12 mouse cellular contexts compared by ENCODE assay signal in genomic region chr11:90240652-90241330, GRCm38 (mm10). TPM values are rescaled to one million over a fixed set of nuclear protein-coding genes. Genes with fewer than 3 reads are reported as not detected.
DNase-seq lines count a peak whose midpoint lies in the region; ATAC-seq and TF ChIP-seq lines count a peak whose summit lies in the region.
"Had no signal": no experiment of that assay in that cellular context is flagged by ENCODE, and none has a peak within 500 bp of the region (broad histone marks: within the 10 kb centered on the region; RNA-seq: fewer than 3 reads in every experiment).

No protein-coding gene starts in this region.

- H3K9me3 ChIP-seq in liver, postnatal 0 days (ENCODE audit: low read length) = no peaks in the 10 kb centered on the region
- no peaks in the 10 kb centered on the region for H3K9me3 ChIP-seq in heart, embryonic 12.5 days (replicated peaks)
- H3K9me3 ChIP-seq: embryonic facial prominence, embryonic 15.5 days; hindbrain, embryonic 12.5 days had no signal

- no peaks in the 10 kb centered on the region for H3K36me3 ChIP-seq in liver, postnatal 0 days (replicated peaks; ENCODE audit: insufficient read depth, low read length)
- no peaks in the 10 kb centered on the region for H3K36me3 ChIP-seq in heart, embryonic 12.5 days
- H3K36me3 ChIP-seq: embryonic facial prominence, embryonic 15.5 days; hindbrain, embryonic 12.5 days had no signal

- H3K9ac ChIP-seq in liver, postnatal 0 days (replicated peaks) = no peak overlapping the region
- H3K9ac ChIP-seq in heart, embryonic 12.5 days = no peak overlapping the region
- H3K9ac ChIP-seq: embryonic facial prominence, embryonic 15.5 days; hindbrain, embryonic 12.5 days had no signal

- no peaks in the 10 kb centered on the region for H3K27me3 ChIP-seq in liver, postnatal 0 days (ENCODE audit: insufficient read depth, low read length)
- no peaks in the 10 kb centered on the region for H3K27me3 ChIP-seq in heart, embryonic 12.5 days (replicated peaks)
- H3K27me3 ChIP-seq: embryonic facial prominence, embryonic 15.5 days; hindbrain, embryonic 12.5 days had no signal

- WGBS in liver, postnatal 0 days (ENCODE audit: insufficient replicate concordance) = 20% methylated on average over 6 of the region's 6 CpGs
- WGBS in heart, embryonic 12.5 days = 20% methylated on average over 6 of the region's 6 CpGs

- H3K4me1 ChIP-seq in liver, postnatal 0 days (ENCODE audit: insufficient read depth) = peaks cover 22% of the 10 kb centered on the region
- peaks cover 12% of the 10 kb centered on the region; the same call in 1 of the 2 replicates for H3K4me1 ChIP-seq in heart, embryonic 12.5 days (replicated peaks)
- H3K4me1 ChIP-seq: hindbrain, embryonic 12.5 days had no signal

- peak; percentile 44; the same call in 1 of the 2 replicates for TF ChIP-seq EP300 in liver, postnatal 0 days (IDR thresholded peaks at IDR 0.05; ENCODE audit: low read depth)

- 0 out of 2 replicates have a peak overlapping the region, but pooled peaks have one; percentile 7 for H3K4me2 ChIP-seq in liver, postnatal 0 days (ENCODE audit: low read depth, low read length)
- no peak overlapping the region for H3K4me2 ChIP-seq in heart, embryonic 12.5 days
- H3K4me2 ChIP-seq: embryonic facial prominence, embryonic 15.5 days; hindbrain, embryonic 12.5 days had no signal

- H3K27ac ChIP-seq in liver, postnatal 0 days (ENCODE audit: low read depth) = peak overlapping the region; percentile 76
- H3K27ac ChIP-seq in heart, embryonic 12.5 days (ENCODE audit: poor library complexity, severe bottlenecking) = no peak overlapping the region
- H3K27ac ChIP-seq: embryonic facial prominence, embryonic 15.5 days; hindbrain, embryonic 12.5 days had no signal

- TF ChIP-seq CTCF in liver, postnatal 0 days (IDR thresholded peaks at IDR 0.05; ENCODE audit: low read depth) = no peak

- H3K4me3 ChIP-seq in liver, postnatal 0 days (ENCODE audit: low read depth, low read length) = no peak overlapping the region
- no peak overlapping the region for H3K4me3 ChIP-seq in heart, embryonic 12.5 days
- H3K4me3 ChIP-seq: embryonic facial prominence, embryonic 15.5 days; hindbrain, embryonic 12.5 days had no signal

- peak; percentile 31 for DNase-seq in urinary bladder, postnatal 25 days (ENCODE audit: low spot score)
- no peak for DNase-seq in urinary bladder, postnatal 10 days (ENCODE audit: low spot score)
- DNase-seq in adrenal gland, postnatal 25 days = peak; percentile 31
- peak; percentile 60 for DNase-seq in liver, postnatal 0 days
- DNase-seq in yolk sac, embryonic 10.5 days (ENCODE audit: low spot score) = peak; percentile 42
- DNase-seq in MN1 (ENCODE audit: low spot score) = no peak
- DNase-seq: cerebellum, adult 11-12 months; gastrocnemius, postnatal 14 days; thymus, postnatal 4 days had no signal

- ATAC-seq in liver, postnatal 0 days = peak; percentile 85
- no peak for ATAC-seq in heart, embryonic 12.5 days (ENCODE audit: insufficient number of reproducible peaks, low FRiP score)

RNA-seq across cellular contexts. Expression of gene Mmd, which starts 8.5 kb away (rescaled TPM):
- total RNA-seq in adrenal gland, postnatal 25 days (2021) = 63.3 and 69.1 TPM in 2 replicates
- polyA plus RNA-seq in liver, postnatal 0 days (2015; fragmentation: Nextera tagmentation; extraction: Ambion mirVana) = 51.1 and 54.4 TPM in 2 replicates
- polyA plus RNA-seq in heart, embryonic 12.5 days (2016; fragmentation: Nextera tagmentation; extraction: Ambion mirVana) = 111 and 118 TPM in 2 replicates

RNA-seq across cellular contexts. Expression of gene Gm45716, which starts 53.3 kb away (rescaled TPM):
- total RNA-seq in adrenal gland, postnatal 25 days (2021) = 2.6 and 3.1 TPM in 2 replicates
- polyA plus RNA-seq in liver, postnatal 0 days (2015; fragmentation: Nextera tagmentation; extraction: Ambion mirVana) = 48.7 and 56.5 TPM in 2 replicates
- polyA plus RNA-seq in heart, embryonic 12.5 days (2016; fragmentation: Nextera tagmentation; extraction: Ambion mirVana) = 48.2 and 49.5 TPM in 2 replicates

Comparison
In these comparisons a context has a peak if more than half of its experiments do, and no peak if none do; other contexts are left out.
1. DNase-seq: peak in urinary bladder, postnatal 25 days (single experiment), adrenal gland, postnatal 25 days (single experiment), liver, postnatal 0 days (single experiment) and yolk sac, embryonic 10.5 days (single experiment); none in urinary bladder, postnatal 10 days (single experiment) and MN1 (single experiment).